Mouse (Mus musculus): Measurements from ENCODE around the gene Pdgfc. TPM values are rescaled to one million over a fixed set of nuclear protein-coding genes. Genes with fewer than 3 reads are reported as not detected.

Pdgfc gene
- polyA plus RNA-seq, 1 experiment = 2.5 TPM

DNA sequence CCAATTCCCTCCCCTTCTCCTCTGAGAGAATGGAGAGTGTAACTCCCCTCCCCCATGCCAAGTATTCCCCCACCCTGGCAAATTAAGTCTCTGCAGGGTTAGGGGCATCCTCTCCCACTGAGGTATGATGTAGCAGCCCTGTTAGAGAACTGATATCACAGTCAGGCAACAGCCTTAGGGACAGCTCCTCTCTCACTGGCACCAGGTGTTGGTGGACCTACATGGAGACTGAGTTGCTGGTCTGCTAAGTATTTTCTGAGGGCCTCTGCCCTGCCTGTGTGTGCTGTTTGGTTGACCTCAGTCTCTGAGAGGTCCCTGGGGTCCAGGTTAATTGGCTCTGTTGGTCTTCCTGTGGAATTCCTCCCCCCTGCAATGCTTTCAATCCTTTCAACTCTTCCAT lies 114.0 kb downstream of the Pdgfc start:
- H3K4me3 ChIP-seq (ENCODE audit: low read depth, low read length) = no peak overlapping the region
- TF ChIP-seq POLR2A (IDR thresholded peaks at IDR 0.05; ENCODE audit: low read depth, low read length) (no peak), CTCF (IDR thresholded peaks at IDR 0.05; ENCODE audit: extremely low read depth, insufficient read length, insufficient replicate concordance, low read depth, low read length) (no peak)
- no peaks in the 10 kb centered on the region for H3K36me3 ChIP-seq (ENCODE audit: control insufficient read depth, insufficient read depth, low read length)
- H3K4me1 ChIP-seq (ENCODE audit: control insufficient read depth, insufficient read depth, insufficient read length, low read length) = no peaks in the 10 kb centered on the region
- no peaks in the 10 kb centered on the region for H3K27me3 ChIP-seq (ENCODE audit: control insufficient read depth, insufficient read depth, low read length)
- H3K27ac ChIP-seq (ENCODE audit: insufficient read depth, low read depth, low read length) = no peak overlapping the region

DNA sequence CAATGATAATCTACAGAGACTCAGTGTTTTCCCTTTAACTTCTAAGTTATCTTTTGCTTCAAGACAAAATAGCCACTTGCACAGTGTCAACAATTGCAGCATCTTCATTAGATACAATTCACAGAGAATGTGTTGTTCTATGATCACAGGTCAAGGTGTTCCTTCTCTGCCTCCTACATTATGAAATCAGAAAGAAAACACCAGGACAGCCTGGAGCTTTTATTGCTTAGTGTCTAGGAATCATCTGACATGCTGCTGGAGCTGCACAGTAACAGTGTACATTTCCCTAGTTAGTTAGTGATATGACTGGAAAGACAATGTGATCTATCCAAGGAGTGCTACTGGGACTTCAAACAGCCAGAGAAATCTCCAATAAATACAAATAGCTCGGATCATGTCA lies 118.2 kb downstream of the Pdgfc start:
- TF ChIP-seq CTCF (IDR thresholded peaks at IDR 0.05; ENCODE audit: extremely low read depth, insufficient read length, insufficient replicate concordance, low read depth, low read length) = no peak
- TF ChIP-seq POLR2A (IDR thresholded peaks at IDR 0.05; ENCODE audit: low read depth, low read length) = no peak
- H3K36me3 ChIP-seq (ENCODE audit: control insufficient read depth, insufficient read depth, low read length) = no peaks in the 10 kb centered on the region
- no peak overlapping the region for H3K4me3 ChIP-seq (ENCODE audit: low read depth, low read length)
- H3K27ac ChIP-seq (ENCODE audit: insufficient read depth, low read depth, low read length) = no peak overlapping the region
- 60% methylated on average over 1 of the region's 1 CpGs for WGBS
- no peaks in the 10 kb centered on the region for H3K27me3 ChIP-seq (ENCODE audit: control insufficient read depth, insufficient read depth, low read length)
- no peaks in the 10 kb centered on the region for H3K4me1 ChIP-seq (ENCODE audit: control insufficient read depth, insufficient read depth, insufficient read length, low read length)

DNA sequence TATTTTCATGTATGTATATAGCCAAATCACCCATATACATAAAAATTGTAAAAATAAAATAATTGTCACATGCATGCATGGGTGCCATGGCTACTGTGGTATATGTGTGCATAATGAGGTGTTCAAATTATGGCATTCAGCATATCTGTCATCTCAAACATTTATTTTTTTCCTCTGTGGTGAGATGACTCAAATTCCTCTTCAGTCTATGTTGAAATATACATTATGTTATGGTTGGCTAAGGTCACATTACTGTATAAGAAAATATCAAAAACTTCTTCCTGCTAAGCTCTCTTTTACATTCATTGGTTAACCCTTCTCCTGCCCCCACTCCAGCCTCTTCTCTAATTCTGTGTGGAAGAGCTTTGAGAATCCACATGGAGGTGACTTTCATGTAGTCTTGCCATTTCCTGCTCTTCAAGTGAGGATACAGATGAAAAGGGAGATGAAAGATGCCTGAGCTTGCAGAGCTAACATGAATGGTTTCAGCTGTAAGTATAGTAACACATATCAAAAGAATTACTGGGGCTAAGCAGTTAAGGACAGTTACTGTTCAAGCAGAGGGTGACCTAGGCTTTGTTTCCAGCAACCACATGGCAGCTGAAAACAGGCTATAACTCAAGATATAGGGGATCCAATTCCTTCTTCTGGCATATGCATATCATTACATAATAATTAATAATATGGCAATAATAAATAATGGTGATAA lies 124.4 kb downstream of the Pdgfc start:
- Histone ChIP-seq H3K27me3 (ENCODE audit: control insufficient read depth, insufficient read depth, low read length) (no peaks in the 10 kb centered on the region), H3K4me3 (ENCODE audit: low read depth, low read length) (no peak overlapping the region), H3K4me1 (ENCODE audit: control insufficient read depth, insufficient read depth, insufficient read length, low read length) (no peaks in the 10 kb centered on the region), H3K27ac (ENCODE audit: insufficient read depth, low read depth, low read length) (no peak overlapping the region), H3K36me3 (ENCODE audit: control insufficient read depth, insufficient read depth, low read length) (no peaks in the 10 kb centered on the region)
- TF ChIP-seq CTCF (IDR thresholded peaks at IDR 0.05; ENCODE audit: extremely low read depth, insufficient read length, insufficient replicate concordance, low read depth, low read length) = no peak
- no peak for TF ChIP-seq POLR2A (IDR thresholded peaks at IDR 0.05; ENCODE audit: low read depth, low read length)

DNA sequence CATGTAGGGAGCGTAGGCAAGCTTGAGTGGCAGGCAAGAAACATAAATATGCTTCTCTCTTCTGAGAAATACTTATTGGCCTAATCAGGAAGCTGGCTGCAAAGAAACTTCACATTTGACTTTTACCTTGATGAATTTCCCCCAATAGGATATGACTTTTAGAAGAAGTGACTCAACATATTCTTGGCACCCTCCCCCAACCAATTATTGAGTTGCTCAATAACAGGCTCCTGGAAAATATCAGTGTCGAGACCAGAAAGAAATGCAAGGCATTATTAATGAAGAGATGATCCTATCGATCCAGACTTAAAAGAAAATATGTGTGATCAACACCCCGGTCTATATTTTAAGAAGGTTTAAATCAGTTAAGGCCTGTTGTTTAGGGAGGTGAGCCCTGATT lies 125.9 kb downstream of the Pdgfc start:
- no peaks in the 10 kb centered on the region for H3K4me1 ChIP-seq (ENCODE audit: control insufficient read depth, insufficient read depth, insufficient read length, low read length)
- H3K27me3 ChIP-seq (ENCODE audit: control insufficient read depth, insufficient read depth, low read length) = no peaks in the 10 kb centered on the region
- H3K36me3 ChIP-seq (ENCODE audit: control insufficient read depth, insufficient read depth, low read length) = no peaks in the 10 kb centered on the region
- WGBS = 85% methylated on average over 4 of the region's 4 CpGs
- no peak overlapping the region for H3K27ac ChIP-seq (ENCODE audit: insufficient read depth, low read depth, low read length)
- TF ChIP-seq POLR2A (IDR thresholded peaks at IDR 0.05; ENCODE audit: low read depth, low read length) (no peak), CTCF (IDR thresholded peaks at IDR 0.05; ENCODE audit: extremely low read depth, insufficient read length, insufficient replicate concordance, low read depth, low read length) (no peak)
- no peak overlapping the region for H3K4me3 ChIP-seq (ENCODE audit: low read depth, low read length)

DNA sequence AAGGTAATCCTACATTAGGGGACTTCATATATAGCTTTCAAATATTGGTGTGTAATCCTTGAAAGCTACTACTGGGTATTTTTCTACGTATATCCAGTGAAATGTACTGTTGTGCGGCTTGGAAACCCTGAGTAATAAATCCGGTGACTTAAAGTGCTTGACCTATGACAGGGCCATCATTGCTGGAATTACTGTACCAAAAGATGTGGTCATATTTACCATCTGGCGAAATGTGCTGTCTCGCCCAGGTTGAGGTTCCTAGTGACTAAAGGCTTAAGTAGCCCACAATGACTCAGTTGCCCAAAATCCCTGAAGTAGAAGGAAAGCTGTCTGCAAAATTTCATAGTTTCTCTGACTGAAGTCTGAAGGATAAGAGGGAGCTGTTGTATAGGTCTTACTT lies 127.9 kb downstream of the Pdgfc start:
- 92% methylated on average over 5 of the region's 5 CpGs for WGBS
- Histone ChIP-seq H3K4me1 (ENCODE audit: control insufficient read depth, insufficient read depth, insufficient read length, low read length) (no peaks in the 10 kb centered on the region), H3K4me3 (ENCODE audit: low read depth, low read length) (no peak overlapping the region), H3K27me3 (ENCODE audit: control insufficient read depth, insufficient read depth, low read length) (no peaks in the 10 kb centered on the region), H3K36me3 (ENCODE audit: control insufficient read depth, insufficient read depth, low read length) (no peaks in the 10 kb centered on the region), H3K27ac (ENCODE audit: insufficient read depth, low read depth, low read length) (no peak overlapping the region)
- TF ChIP-seq POLR2A (IDR thresholded peaks at IDR 0.05; ENCODE audit: low read depth, low read length) (no peak), CTCF (IDR thresholded peaks at IDR 0.05; ENCODE audit: extremely low read depth, insufficient read length, insufficient replicate concordance, low read depth, low read length) (no peak)

DNA sequence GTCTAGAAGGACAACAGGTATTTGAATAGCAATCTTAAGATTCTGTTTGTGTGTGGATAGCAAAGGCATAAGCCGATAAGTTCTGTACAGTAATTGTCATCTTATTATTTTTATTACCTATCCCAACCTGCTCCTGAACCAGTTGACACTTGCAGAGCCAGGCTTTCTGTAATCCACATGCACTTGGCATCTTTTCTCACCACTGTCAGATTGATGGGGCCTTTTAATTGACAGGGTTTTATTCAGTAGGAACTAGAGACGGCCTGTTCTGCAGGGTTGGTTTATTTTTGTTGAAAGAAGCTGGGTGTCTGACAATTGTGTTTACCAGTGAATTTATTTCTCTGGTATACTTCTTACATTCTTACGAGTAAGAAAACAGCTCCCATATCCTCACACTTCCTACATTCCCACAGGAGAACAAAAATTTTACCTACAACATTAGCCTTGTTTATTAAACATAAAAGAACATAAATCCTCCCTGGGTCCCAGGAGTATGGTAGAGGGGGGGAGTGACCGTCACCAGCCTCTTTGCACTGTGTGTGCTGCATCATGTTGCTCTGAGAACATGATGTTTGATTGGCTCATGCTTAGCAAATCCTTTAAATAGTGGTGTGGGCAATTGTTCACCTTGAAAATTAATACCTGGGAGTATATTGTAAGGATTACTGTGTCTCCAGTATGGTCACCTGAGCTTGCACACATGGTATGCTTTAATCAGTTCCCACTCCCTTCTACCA lies 134.0 kb downstream of the Pdgfc start:
- H3K36me3 ChIP-seq (ENCODE audit: control insufficient read depth, insufficient read depth, low read length) = no peaks in the 10 kb centered on the region
- H3K4me1 ChIP-seq (ENCODE audit: control insufficient read depth, insufficient read depth, insufficient read length, low read length) = no peaks in the 10 kb centered on the region
- no peak overlapping the region for H3K27ac ChIP-seq (ENCODE audit: insufficient read depth, low read depth, low read length)
- TF ChIP-seq POLR2A (IDR thresholded peaks at IDR 0.05; ENCODE audit: low read depth, low read length) (no peak), CTCF (IDR thresholded peaks at IDR 0.05; ENCODE audit: extremely low read depth, insufficient read length, insufficient replicate concordance, low read depth, low read length) (no peak)
- 77% methylated on average over 4 of the region's 4 CpGs for WGBS
- no peaks in the 10 kb centered on the region for H3K27me3 ChIP-seq (ENCODE audit: control insufficient read depth, insufficient read depth, low read length)
- no peak overlapping the region for H3K4me3 ChIP-seq (ENCODE audit: low read depth, low read length)

DNA sequence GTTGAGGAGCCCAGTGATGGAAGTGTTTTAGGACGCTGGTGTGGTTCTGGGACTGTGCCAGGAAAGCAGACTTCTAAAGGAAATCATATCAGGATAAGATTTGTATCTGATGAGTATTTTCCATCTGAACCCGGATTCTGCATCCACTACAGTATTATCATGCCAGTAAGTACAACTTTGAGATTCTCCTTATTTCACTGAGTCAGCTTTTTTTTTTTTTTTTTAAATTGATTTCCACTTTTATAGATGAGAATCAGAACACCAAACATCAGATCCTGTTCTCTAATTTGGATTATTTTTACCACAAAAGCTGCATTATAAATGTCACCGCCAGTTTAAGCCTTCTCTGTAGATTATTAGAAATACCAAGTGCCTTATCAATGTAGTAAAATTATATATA lies 138.6 kb downstream of the Pdgfc start:
- Histone ChIP-seq H3K4me1 (ENCODE audit: control insufficient read depth, insufficient read depth, insufficient read length, low read length) (no peaks in the 10 kb centered on the region), H3K27ac (ENCODE audit: insufficient read depth, low read depth, low read length) (no peak overlapping the region), H3K36me3 (ENCODE audit: control insufficient read depth, insufficient read depth, low read length) (no peaks in the 10 kb centered on the region), H3K4me3 (ENCODE audit: low read depth, low read length) (no peak overlapping the region), H3K27me3 (ENCODE audit: control insufficient read depth, insufficient read depth, low read length) (no peaks in the 10 kb centered on the region)
- TF ChIP-seq POLR2A (IDR thresholded peaks at IDR 0.05; ENCODE audit: low read depth, low read length) (no peak), CTCF (IDR thresholded peaks at IDR 0.05; ENCODE audit: extremely low read depth, insufficient read length, insufficient replicate concordance, low read depth, low read length) (no peak)
- 75% methylated on average over 3 of the region's 3 CpGs for WGBS
